Mouse (Mus musculus) forebrain, embryonic 14.5 days (tissue): ENCODE measurements at regions not wholly inside any gene's neighbourhood (a gene's known extent, or its start where the extent isn't known, plus 50 kb on each side); places are given as distances from the start of the nearest gene placed in this dataset.

Experiments
- ATAC-seq: fragments of 200-750 bp; cut with Nextera tagmentation; 2 replicates; pipeline ENCODE4 v1.8.0; 2017; ENCODE audit warnings: mild to moderate bottlenecking, moderate library complexity
- DNase-seq: peaks from one replicate; pipeline ENCODE4 v3.0.0-alpha.2; 2015; ENCODE audit warnings: low spot score
- H3K27ac ChIP-seq: fragments of 300-500 bp; sonication (generic); 2 replicates; pipeline ENCODE4 v1.5.1; 2014; ENCODE audit warnings: low read depth, mild to moderate bottlenecking, control low read depth, low read length, moderate library complexity
- H3K27me3 ChIP-seq: fragments of 300-500 bp; sonication (generic); replicated peaks from 2 replicates; pipeline ENCODE4 v1.6.1; 2014; ENCODE audit warnings: low read length, control low read depth, mixed read lengths; ENCODE audit not compliant: control insufficient read depth, insufficient read depth
- H3K36me3 ChIP-seq: fragments of 300-500 bp; sonication (generic); 2 replicates; pipeline ENCODE4 v1.6.1; 2014; ENCODE audit warnings: low read length, control low read depth; ENCODE audit not compliant: control insufficient read depth, insufficient read depth
- H3K4me1 ChIP-seq: fragments of 300-500 bp; sonication (generic); 2 replicates; pipeline ENCODE4 v1.6.1; 2014; ENCODE audit warnings: antibody characterized with exemption, low read length, control low read depth; ENCODE audit not compliant: control insufficient read depth, insufficient read depth
- H3K4me2 ChIP-seq: fragments of 300-500 bp; sonication (generic); 2 replicates; pipeline ENCODE4 v1.6.1; 2014; ENCODE audit warnings: mild to moderate bottlenecking, control low read depth, low read length
- H3K4me3 ChIP-seq: fragments of 300-500 bp; sonication (generic); 2 replicates; pipeline ENCODE4 v1.5.1; 2014; ENCODE audit warnings: low read depth, low read length, control low read depth
- H3K9ac ChIP-seq: fragments of 300-500 bp; sonication (generic); 2 replicates; pipeline ENCODE4 v1.6.1; 2014; ENCODE audit warnings: mild to moderate bottlenecking, low read length, control low read depth, moderate library complexity
- H3K9me3 ChIP-seq: fragments of 300-500 bp; sonication (generic); replicated peaks from 2 replicates; pipeline ENCODE4 v1.6.1; 2016; ENCODE audit warnings: low read length, control low read depth, mixed read lengths; ENCODE audit not compliant: control insufficient read depth
- WGBS: fragments of 180-500 bp; shearing (Covaris S2); extraction: QIAGEN DNeasy Blood & Tissue Kit; methylation state at CpG from one replicate; pipeline ENCODE4 v1.1.7; 2014; 5-methylcytosine and 5-hydroxymethylcytosine counted together

DNA sequence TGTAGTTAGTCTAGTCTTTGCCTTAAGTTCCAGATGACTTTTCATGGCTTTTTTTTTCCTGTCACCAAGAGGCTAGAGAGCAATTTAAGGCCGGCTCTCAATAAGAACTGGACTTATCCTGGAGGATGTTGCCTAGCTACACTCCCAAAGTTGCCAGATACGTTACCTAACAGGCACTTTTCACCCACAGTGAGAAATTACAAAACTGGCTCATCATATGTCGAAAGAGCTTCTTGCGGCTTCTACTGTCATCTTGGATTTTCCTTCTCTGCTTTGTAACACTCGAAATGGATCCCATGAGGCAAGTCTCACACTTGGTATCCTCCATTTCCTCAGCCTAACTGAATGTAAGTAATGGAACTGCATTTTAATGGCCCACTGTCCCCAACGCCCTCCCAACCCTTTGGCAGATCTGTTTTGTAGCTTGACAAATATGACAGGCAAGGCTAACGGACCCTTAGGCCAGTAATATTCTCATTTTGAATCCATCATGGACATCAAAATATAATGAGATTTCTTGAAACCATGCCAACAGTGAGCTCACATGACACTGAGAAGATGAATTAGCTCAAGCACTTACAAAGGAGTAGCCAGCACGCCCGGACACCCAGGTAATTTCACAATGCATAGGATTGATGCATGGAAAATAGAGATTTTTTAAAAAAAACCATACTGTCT lies 480.5 kb upstream of the Rgmb start:
- no peaks in the 10 kb centered on the region for H3K36me3 ChIP-seq
- no peak for ATAC-seq
- H3K4me1 ChIP-seq: no peaks in the 10 kb centered on the region
- 89% methylated on average over 9 of the region's 9 CpGs for WGBS
- no peak overlapping the region for H3K27ac ChIP-seq
- H3K27me3 ChIP-seq: no peaks in the 10 kb centered on the region
- no peak for DNase-seq
- H3K4me3 ChIP-seq: no peak overlapping the region
- H3K9me3 ChIP-seq: no peaks in the 10 kb centered on the region
- no peak overlapping the region for H3K4me2 ChIP-seq
- H3K9ac ChIP-seq: no peak overlapping the region

DNA sequence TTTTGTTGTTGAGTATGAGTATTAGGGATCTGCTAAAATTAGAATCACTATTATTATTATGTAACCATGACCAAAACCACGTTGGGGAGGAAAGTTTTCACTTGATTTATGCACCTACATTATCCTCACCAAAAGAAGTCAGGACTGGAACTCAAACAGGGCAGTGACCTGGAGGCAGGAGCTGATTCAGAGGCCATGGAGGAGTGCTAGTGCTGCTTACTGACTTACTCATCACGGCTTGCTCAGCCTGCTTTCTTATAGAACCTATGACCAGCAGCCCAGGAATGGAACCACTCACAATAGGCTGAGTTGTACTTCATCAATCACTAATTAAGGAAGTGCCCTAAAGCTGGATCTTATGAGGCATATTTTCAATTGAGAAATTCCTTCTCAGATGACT lies 470.9 kb upstream of the Rgmb start:
- H3K9me3 ChIP-seq: no peaks in the 10 kb centered on the region
- DNase-seq (no peak), ATAC-seq (no peak)
- H3K27ac ChIP-seq: no peak overlapping the region
- H3K9ac ChIP-seq: no peak overlapping the region
- no peaks in the 10 kb centered on the region for H3K27me3 ChIP-seq
- H3K36me3 ChIP-seq: no peaks in the 10 kb centered on the region
- H3K4me3 ChIP-seq: no peak overlapping the region
- no peak overlapping the region for H3K4me2 ChIP-seq
- no peaks in the 10 kb centered on the region for H3K4me1 ChIP-seq
- WGBS: 61% methylated on average over 2 of the region's 2 CpGs

DNA sequence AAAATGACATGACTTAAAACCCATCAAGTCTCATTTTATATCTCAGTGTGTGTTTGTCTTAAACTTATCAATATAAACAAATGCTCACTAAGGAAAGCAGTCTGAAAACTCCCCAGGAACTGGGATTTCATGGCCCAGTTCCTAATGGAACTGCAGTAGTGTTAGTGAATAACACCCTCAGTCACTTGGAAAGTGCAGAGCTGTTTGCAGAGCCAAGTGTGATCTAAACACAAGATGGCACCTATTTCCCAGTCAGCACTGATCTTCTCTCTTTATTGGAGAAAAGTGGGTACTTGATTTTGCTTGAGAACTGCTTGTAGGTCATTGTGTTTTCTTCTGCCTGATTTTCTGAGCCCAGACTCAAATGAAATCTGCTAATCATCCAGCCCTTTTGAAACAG lies 467.7 kb upstream of the Rgmb start:
- H3K4me3 ChIP-seq: no peak overlapping the region
- H3K9me3 ChIP-seq: no peaks in the 10 kb centered on the region
- H3K27ac ChIP-seq: no peak overlapping the region
- H3K4me2 ChIP-seq: no peak overlapping the region
- H3K27me3 ChIP-seq: no peaks in the 10 kb centered on the region
- no peaks in the 10 kb centered on the region for H3K36me3 ChIP-seq
- no peaks in the 10 kb centered on the region for H3K4me1 ChIP-seq
- no peak; the same call in 1 of the 2 replicates for ATAC-seq
- no peak overlapping the region for H3K9ac ChIP-seq
- peak; percentile 39 for DNase-seq
